ENCODE assay signal across 7 mouse cellular contexts in genomic region chr6:145173781-145174191, GRCm38 (mm10). TPM values are rescaled to one million over a fixed set of nuclear protein-coding genes. Genes with fewer than 3 reads are reported as not detected.
DNase-seq lines count a peak whose midpoint lies in the region; ATAC-seq and TF ChIP-seq lines count a peak whose summit lies in the region.

No protein-coding gene starts in this region.

- H3K36me3 ChIP-seq in embryonic facial prominence, embryonic 15.5 days, result no peaks in the 10 kb centered on the region
- no peaks in the 10 kb centered on the region for H3K36me3 ChIP-seq in heart, embryonic 14.5 days (ENCODE audit: control insufficient read depth, insufficient read depth, low read length)
- H3K36me3 ChIP-seq in kidney, embryonic 16.5 days (ENCODE audit: insufficient read depth, low read length), result no peaks in the 10 kb centered on the region
- no peaks in the 10 kb centered on the region for H3K36me3 ChIP-seq in lung, postnatal 0 days (ENCODE audit: insufficient read depth, low read length)

- no peak for TF ChIP-seq CTCF in lung, postnatal 0 days (IDR thresholded peaks at IDR 0.05)

- H3K4me3 ChIP-seq in embryonic facial prominence, embryonic 15.5 days (replicated peaks), result no peak overlapping the region
- no peak overlapping the region for H3K4me3 ChIP-seq in heart, embryonic 14.5 days (ENCODE audit: control insufficient read depth in 1 of 2, insufficient read depth in 1 of 2, low read depth in 1 of 2, low read length in 2 of 2)
- H3K4me3 ChIP-seq in kidney, embryonic 16.5 days (ENCODE audit: low read length), result no peak overlapping the region
- no peak overlapping the region for H3K4me3 ChIP-seq in lung, postnatal 0 days (ENCODE audit: low read depth, low read length)

- peak; percentile 81 for DNase-seq in adrenal gland, adult 8-10 months
- peak; percentile 79 for DNase-seq in lung, postnatal 0 days (ENCODE audit: low spot score)
- DNase-seq in retina, postnatal 7 days (ENCODE audit: low read depth, low spot score), result peak; percentile 23

- ATAC-seq in embryonic facial prominence, embryonic 15.5 days (ENCODE audit: insufficient number of reproducible peaks, low FRiP score, low TSS enrichment, low read depth), result peak; percentile 66
- ATAC-seq in heart, embryonic 14.5 days (ENCODE audit: insufficient number of reproducible peaks, insufficient read depth, low FRiP score, low read depth), result peak; percentile 76
- ATAC-seq in kidney, embryonic 16.5 days (ENCODE audit: low FRiP score, low TSS enrichment), result peak; percentile 90
- peak; percentile 71 for ATAC-seq in lung, postnatal 0 days
- no peak for ATAC-seq in erythroid progenitor cell, adult 5-6 weeks (replicated peaks; ENCODE audit: low FRiP score, poor library complexity, severe bottlenecking)

- TF ChIP-seq EP300 in lung, postnatal 0 days (IDR thresholded peaks at IDR 0.05), result no peak

- 11% methylated on average over 11 of the region's 11 CpGs for WGBS in embryonic facial prominence, embryonic 15.5 days
- WGBS in heart, embryonic 14.5 days, result 2% methylated on average over 11 of the region's 11 CpGs
- 8% methylated on average over 9 of the region's 11 CpGs for WGBS in kidney, embryonic 16.5 days
- WGBS in lung, postnatal 0 days, result 10% methylated on average over 11 of the region's 11 CpGs

- no peak overlapping the region for H3K9ac ChIP-seq in embryonic facial prominence, embryonic 15.5 days
- H3K9ac ChIP-seq in heart, embryonic 14.5 days (ENCODE audit: low read length), result peak overlapping the region; percentile 32; the same call in 1 of the 2 replicates
- peak overlapping the region; percentile 32; the same call in 1 of the 2 replicates for H3K9ac ChIP-seq in kidney, embryonic 16.5 days (replicated peaks; ENCODE audit: low read length)
- H3K9ac ChIP-seq in lung, postnatal 0 days (replicated peaks; ENCODE audit: low read depth), result no peak overlapping the region

- peaks cover 20% of the 10 kb centered on the region for H3K4me1 ChIP-seq in embryonic facial prominence, embryonic 15.5 days
- peaks cover 24 to 42% of the 10 kb centered on the region in 2 experiments for H3K4me1 ChIP-seq in heart, embryonic 14.5 days (ENCODE audit: control insufficient read depth in 2 of 2, insufficient read depth in 2 of 2, low read length in 2 of 2)
- peaks cover 27% of the 10 kb centered on the region for H3K4me1 ChIP-seq in kidney, embryonic 16.5 days (ENCODE audit: insufficient read depth, low read length)
- H3K4me1 ChIP-seq in lung, postnatal 0 days (ENCODE audit: insufficient read depth, low read depth, low read length), result peaks cover 8% of the 10 kb centered on the region

- no peak overlapping the region for H3K27ac ChIP-seq in embryonic facial prominence, embryonic 15.5 days (replicated peaks)
- peak overlapping the region; percentile 48 to 58 for H3K27ac ChIP-seq in heart, embryonic 14.5 days (replicated peaks in 1 of 2; ENCODE audit: control insufficient read depth in 1 of 2, insufficient read depth in 1 of 2, low read depth in 2 of 2, low read length in 2 of 2)
- H3K27ac ChIP-seq in kidney, embryonic 16.5 days (ENCODE audit: low read length), result no peak overlapping the region
- H3K27ac ChIP-seq in lung, postnatal 0 days (ENCODE audit: low read length), result no peak overlapping the region

- H3K27me3 ChIP-seq in embryonic facial prominence, embryonic 15.5 days, result peaks cover 8% of the 10 kb centered on the region; the same call in 1 of the 2 replicates
- peaks cover 19% of the 10 kb centered on the region; the same call in 1 of the 2 replicates for H3K27me3 ChIP-seq in heart, embryonic 14.5 days (ENCODE audit: control insufficient read depth, insufficient read depth, low read length)
- no peaks in the 10 kb centered on the region for H3K27me3 ChIP-seq in kidney, embryonic 16.5 days (ENCODE audit: insufficient read depth, low read length)
- H3K27me3 ChIP-seq in lung, postnatal 0 days (replicated peaks; ENCODE audit: insufficient read depth, low read length), result no peaks in the 10 kb centered on the region

- H3K9me3 ChIP-seq in embryonic facial prominence, embryonic 15.5 days (replicated peaks), result no peaks in the 10 kb centered on the region
- H3K9me3 ChIP-seq in heart, embryonic 14.5 days (ENCODE audit: control insufficient read depth, low read length), result no peaks in the 10 kb centered on the region
- H3K9me3 ChIP-seq in kidney, embryonic 16.5 days (ENCODE audit: low read length), result no peaks in the 10 kb centered on the region
- no peaks in the 10 kb centered on the region for H3K9me3 ChIP-seq in lung, postnatal 0 days (ENCODE audit: low read length)

- H3K4me2 ChIP-seq in embryonic facial prominence, embryonic 15.5 days (replicated peaks), result no peak overlapping the region; the same call in 1 of the 2 replicates
- peak overlapping the region; percentile 24 for H3K4me2 ChIP-seq in heart, embryonic 14.5 days (ENCODE audit: low read length)
- peak overlapping the region; percentile 36 for H3K4me2 ChIP-seq in kidney, embryonic 16.5 days (replicated peaks; ENCODE audit: low read depth, low read length)
- H3K4me2 ChIP-seq in lung, postnatal 0 days (replicated peaks; ENCODE audit: low read depth, low read length), result peak overlapping the region; percentile 19; the same call in 1 of the 2 replicates

RNA-seq across cellular contexts. Expression of gene Casc1, which starts 37.0 kb away (rescaled TPM):
- total RNA-seq in adrenal gland, adult 8-10 months (2022), result 1 to 10 TPM in 1 of 4 experiments, under 1 TPM in 3; 0.32 to 1.0 (median 0.55) TPM
- 3.1 and 4.4 TPM in 2 replicates for polyA plus RNA-seq in embryonic facial prominence, embryonic 15.5 days (2015; fragmentation: Nextera tagmentation; extraction: Ambion mirVana)
- 0.14 and 0.62 TPM in 2 replicates for polyA plus RNA-seq in heart, embryonic 14.5 days (2014; fragmentation: Nextera tagmentation; extraction: Ambion mirVana)
- 0.71 and 0.76 TPM in 2 replicates for polyA plus RNA-seq in kidney, embryonic 16.5 days (2015; fragmentation: Nextera tagmentation; extraction: Ambion mirVana)
- polyA plus RNA-seq in lung, postnatal 0 days (2015; fragmentation: Nextera tagmentation; extraction: Ambion mirVana), result 2.3 and 2.6 TPM in 2 replicates
- 2.9 TPM in 2 replicates for total RNA-seq in erythroid progenitor cell, adult 5-6 weeks (2015; ENCODE audit: low replicate concordance)
- 0.45 and 4.4 TPM in 2 replicates for total RNA-seq in erythroid progenitor cell, adult 5-6 weeks (2017; ENCODE audit: low replicate concordance)

RNA-seq across cellular contexts. Expression of gene Etfrf1, which starts 37.1 kb away (rescaled TPM):
- 100 to 1,000 TPM in 2 of 4 experiments, 10 to 100 TPM in 2; 60.3 to 150 (median 110) TPM for total RNA-seq in adrenal gland, adult 8-10 months (2022)
- 33.9 and 35.2 TPM in 2 replicates for polyA plus RNA-seq in embryonic facial prominence, embryonic 15.5 days (2015; fragmentation: Nextera tagmentation; extraction: Ambion mirVana)
- polyA plus RNA-seq in heart, embryonic 14.5 days (2014; fragmentation: Nextera tagmentation; extraction: Ambion mirVana), result 64.8 and 67.6 TPM in 2 replicates
- 42.4 and 46.0 TPM in 2 replicates for polyA plus RNA-seq in kidney, embryonic 16.5 days (2015; fragmentation: Nextera tagmentation; extraction: Ambion mirVana)
- 26.3 and 30.1 TPM in 2 replicates for polyA plus RNA-seq in lung, postnatal 0 days (2015; fragmentation: Nextera tagmentation; extraction: Ambion mirVana)
- 2.5 and 3.2 TPM in 2 replicates for total RNA-seq in erythroid progenitor cell, adult 5-6 weeks (2015; ENCODE audit: low replicate concordance)
- 6.5 and 21.9 TPM in 2 replicates for total RNA-seq in erythroid progenitor cell, adult 5-6 weeks (2017; ENCODE audit: low replicate concordance)

RNA-seq across cellular contexts. Expression of gene Lrmp, which starts 58.3 kb away (rescaled TPM):
- total RNA-seq in adrenal gland, adult 8-10 months (2022), result 1 to 10 TPM; 1.9 to 4.8 (median 4.3) TPM
- 6.9 and 7.1 TPM in 2 replicates for polyA plus RNA-seq in embryonic facial prominence, embryonic 15.5 days (2015; fragmentation: Nextera tagmentation; extraction: Ambion mirVana)
- polyA plus RNA-seq in heart, embryonic 14.5 days (2014; fragmentation: Nextera tagmentation; extraction: Ambion mirVana), result 1.4 and 1.8 TPM in 2 replicates
- 1.2 and 1.8 TPM in 2 replicates for polyA plus RNA-seq in kidney, embryonic 16.5 days (2015; fragmentation: Nextera tagmentation; extraction: Ambion mirVana)
- polyA plus RNA-seq in lung, postnatal 0 days (2015; fragmentation: Nextera tagmentation; extraction: Ambion mirVana), result 2.8 and 3.9 TPM in 2 replicates
- total RNA-seq in erythroid progenitor cell, adult 5-6 weeks (2015; ENCODE audit: low replicate concordance), result 15.5 and 37.5 TPM in 2 replicates
- 25.4 and 29.3 TPM in 2 replicates for total RNA-seq in erythroid progenitor cell, adult 5-6 weeks (2017; ENCODE audit: low replicate concordance)

Comparison
In these comparisons a context has a peak if more than half of its experiments do, and no peak if none do; other contexts are left out.
1. DNase-seq: peak in every context shown above with its lines; median percentile 81 in adrenal gland, adult 8-10 months; 79 in lung, postnatal 0 days; 23 in retina, postnatal 7 days.
2. H3K27ac ChIP-seq: peak in heart, embryonic 14.5 days (2 of 2); none in embryonic facial prominence, embryonic 15.5 days (single experiment), kidney, embryonic 16.5 days (single experiment) and lung, postnatal 0 days (single experiment).
3. H3K9ac ChIP-seq: peak in heart, embryonic 14.5 days (single experiment) and kidney, embryonic 16.5 days (single experiment); none in embryonic facial prominence, embryonic 15.5 days (single experiment) and lung, postnatal 0 days (single experiment).